Mouse (Mus musculus) liver, embryonic 12.5 days (tissue): ENCODE results near the gene Cd7. TPM values are rescaled to one million over a fixed set of nuclear protein-coding genes. Genes with fewer than 3 reads are reported as not detected.
"Not testable (repeated sequence)": the region's sequence is repeated elsewhere in the genome, so short reads cannot be mapped to it uniquely, and the experiment has no call there.

ENCODE experiments used
- ATAC-seq: fragments of 200-750 bp; cut with Nextera tagmentation; 2 replicates; pipeline ENCODE4 v1.8.0; 2017; ENCODE audit warnings: moderate number of reproducible peaks, mild to moderate bottlenecking, moderate library complexity
- H3K27ac ChIP-seq: fragments of 300-500 bp; sonication (generic); 2 replicates; pipeline ENCODE4 v1.5.1; 2016; ENCODE audit warnings: mild to moderate bottlenecking
- H3K27me3 ChIP-seq: fragments of 300-500 bp; sonication (generic); replicated peaks from 2 replicates; pipeline ENCODE4 v1.6.1; 2016; ENCODE audit warnings: mild to moderate bottlenecking, moderate library complexity
- H3K36me3 ChIP-seq: fragments of 300-500 bp; sonication (generic); 2 replicates; pipeline ENCODE4 v1.6.1; 2016; ENCODE audit warnings: mild to moderate bottlenecking, moderate library complexity
- H3K4me1 ChIP-seq: fragments of 300-500 bp; sonication (generic); 2 replicates; pipeline ENCODE4 v1.6.1; 2016
- H3K4me2 ChIP-seq: fragments of 300-500 bp; sonication (generic); 2 replicates; pipeline ENCODE4 v1.6.1; 2016; ENCODE audit warnings: mild to moderate bottlenecking, moderate library complexity
- H3K4me3 ChIP-seq: fragments of 300-500 bp; sonication (generic); 2 replicates; pipeline ENCODE4 v1.5.1; 2016; ENCODE audit warnings: mild to moderate bottlenecking, moderate library complexity
- H3K9ac ChIP-seq: fragments of 300-500 bp; sonication (generic); 2 replicates; pipeline ENCODE4 v1.6.1; 2016; ENCODE audit warnings: mild to moderate bottlenecking, moderate library complexity
- H3K9me3 ChIP-seq: fragments of 300-500 bp; sonication (generic); replicated peaks from 2 replicates; pipeline ENCODE4 v1.6.1; 2016; ENCODE audit warnings: mild to moderate bottlenecking, moderate library complexity
- WGBS: fragments of 180-500 bp; shearing (Covaris S2); methylation state at CpG from one replicate; pipeline ENCODE4 v1.1.7; 2016; ENCODE audit not compliant: insufficient replicate concordance; 5-methylcytosine and 5-hydroxymethylcytosine counted together
- polyA plus RNA-seq: library from polyadenylated mRNA; unstranded; fragments of >200 nt; fragmentation: Nextera tagmentation; extraction: Ambion mirVana; gene quantifications from 2 replicates; pipeline ENCODE4 v1.2.1, GENCODE M21; 2016

Cd7 gene
- polyA plus RNA-seq, 1 experiment from 2014 or later = 0.33 TPM

DNA sequence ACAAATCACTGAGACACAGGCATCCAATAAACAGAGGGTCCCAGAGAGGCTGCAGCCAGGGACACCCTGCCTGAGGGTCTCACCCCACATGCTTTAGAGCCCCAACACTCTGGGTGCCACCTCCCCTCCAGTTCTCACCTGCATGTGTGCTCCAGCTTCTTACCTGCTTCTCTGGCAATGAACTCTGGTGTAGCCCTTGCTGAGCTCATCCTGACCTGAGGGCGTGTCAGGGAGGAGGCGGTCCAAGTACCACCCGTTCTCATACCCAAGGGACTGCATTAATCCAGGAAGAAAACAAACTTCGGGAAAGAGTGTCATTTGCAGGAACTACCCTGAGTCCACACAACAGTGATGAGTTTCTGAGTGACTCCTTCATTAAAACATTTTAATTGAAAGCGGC is 24.2 kb upstream of the Cd7 start, which contains the start of gene Sectm1b:
Gene Sectm1b (minus strand): TSS at position 191 of the 400 bp plus-strand sequence.
- Histone ChIP-seq H3K27ac (no peak within 1 kb of the TSS), H3K36me3 (no peaks in the 10 kb centered on the region), H3K4me3 (no peak within 1 kb of the TSS), H3K27me3 (peaks cover 10% of the 10 kb centered on the region), H3K4me1 (no peaks in the 10 kb centered on the region), H3K4me2 (no peak within 1 kb of the TSS), H3K9ac (no peak within 1 kb of the TSS), H3K9me3 (no peaks in the 10 kb centered on the region)
- no peak for ATAC-seq
- whole genome bisulfite sequencing = 57% methylated on average over 5 of the region's 5 CpGs

DNA sequence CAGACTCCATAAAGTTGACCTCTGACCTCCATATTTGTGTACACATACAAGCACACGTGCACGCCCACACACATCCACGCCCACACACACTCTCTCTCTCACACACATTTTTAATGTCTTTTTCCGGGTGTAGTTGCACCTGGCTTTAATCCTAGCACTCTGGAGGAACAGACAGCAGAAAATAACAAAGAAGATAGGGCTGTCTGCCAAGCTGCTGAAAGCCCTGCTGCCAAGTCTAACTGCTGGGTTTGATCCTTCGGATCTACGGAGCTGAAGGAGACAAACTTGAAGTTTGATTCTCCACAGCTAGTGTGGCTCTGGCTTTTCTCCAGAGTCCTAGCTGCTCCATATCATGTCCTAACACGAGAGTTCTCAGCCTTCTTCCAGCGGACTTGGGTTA is 22.4 kb upstream of the Cd7 start:
- H3K9me3 ChIP-seq = no peaks in the 10 kb centered on the region
- H3K4me2 ChIP-seq = no peak overlapping the region
- H3K4me1 ChIP-seq = 0 out of 2 replicates have a peak, but pooled peaks cover 8% of the 10 kb centered on the region
- no peak overlapping the region for H3K27ac ChIP-seq
- H3K27me3 ChIP-seq = peaks cover 10% of the 10 kb centered on the region
- no peaks in the 10 kb centered on the region for H3K36me3 ChIP-seq
- H3K4me3 ChIP-seq = no peak overlapping the region
- no peak for ATAC-seq
- no peak overlapping the region for H3K9ac ChIP-seq
- 60% methylated on average over 8 of the region's 8 CpGs for WGBS

DNA sequence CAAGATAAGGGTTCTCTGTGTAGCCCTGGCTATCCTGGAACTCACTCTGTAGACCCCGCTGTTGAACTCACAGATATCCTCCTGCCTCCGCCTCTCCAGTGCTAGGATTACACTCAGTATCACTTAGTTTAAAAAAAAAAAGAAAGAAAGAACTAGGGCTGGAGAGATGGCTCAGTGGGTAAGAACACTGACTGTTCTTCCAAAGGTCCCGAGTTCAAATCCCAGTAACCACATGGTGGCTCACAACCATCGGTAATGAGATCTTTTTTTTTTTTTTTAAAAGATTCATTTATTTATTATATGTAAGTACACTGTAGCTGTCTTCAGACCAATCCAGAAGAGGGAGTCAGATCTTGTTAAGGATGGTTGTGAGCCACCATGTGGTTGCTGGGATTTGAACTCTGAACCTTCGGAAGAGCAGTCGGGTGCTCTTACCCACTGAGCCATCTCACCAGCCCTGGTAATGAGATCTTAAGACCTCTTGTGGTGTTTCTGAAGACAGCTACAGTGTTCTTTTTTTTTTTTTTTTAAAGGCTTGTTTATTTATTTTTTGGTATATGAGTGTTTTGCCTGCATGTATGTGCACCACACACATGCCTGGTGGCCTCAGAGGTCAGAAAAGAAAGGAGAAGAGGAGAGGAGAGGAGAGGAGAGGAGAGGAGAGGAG is 21.3 kb upstream of the Cd7 start:
- H3K9me3 ChIP-seq, H3K9ac ChIP-seq, H3K4me3 ChIP-seq, H3K4me2 ChIP-seq, ATAC-seq, H3K36me3 ChIP-seq, H3K27ac ChIP-seq: not testable (repeated sequence)
- 79% methylated on average over 6 of the region's 6 CpGs for WGBS
- Histone ChIP-seq H3K4me1 (peaks cover 12% of the 10 kb centered on the region), H3K27me3 (peaks cover 13% of the 10 kb centered on the region)

DNA sequence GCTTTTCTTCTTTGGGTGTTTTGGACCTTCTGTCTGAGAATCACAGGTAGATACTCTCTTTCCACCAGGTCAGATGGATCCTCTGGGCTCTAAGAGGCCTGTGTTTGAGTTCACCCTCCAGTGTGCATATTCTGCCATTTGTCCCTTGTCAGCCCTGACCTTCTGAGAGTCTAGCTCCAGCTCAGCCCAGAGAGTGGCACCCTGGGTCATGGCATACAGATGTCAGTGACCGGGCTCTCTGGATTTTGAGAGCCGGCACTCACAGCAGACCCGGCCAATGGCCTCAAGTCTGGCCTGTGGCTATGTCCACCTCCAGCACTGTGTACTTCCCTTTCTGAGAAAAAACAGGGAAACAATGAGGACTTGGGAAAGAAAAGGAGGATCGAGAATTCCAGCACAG is 20.3 kb upstream of the Cd7 start:
- Histone ChIP-seq H3K9me3 (no peaks in the 10 kb centered on the region), H3K9ac (no peak overlapping the region), H3K27ac (no peak overlapping the region), H3K4me3 (no peak overlapping the region), H3K4me2 (no peak overlapping the region), H3K4me1 (peaks cover 12% of the 10 kb centered on the region), H3K27me3 (peaks cover 18% of the 10 kb centered on the region), H3K36me3 (no peaks in the 10 kb centered on the region)
- 74% methylated on average over 4 of the region's 4 CpGs for WGBS
- no peak for ATAC-seq

DNA sequence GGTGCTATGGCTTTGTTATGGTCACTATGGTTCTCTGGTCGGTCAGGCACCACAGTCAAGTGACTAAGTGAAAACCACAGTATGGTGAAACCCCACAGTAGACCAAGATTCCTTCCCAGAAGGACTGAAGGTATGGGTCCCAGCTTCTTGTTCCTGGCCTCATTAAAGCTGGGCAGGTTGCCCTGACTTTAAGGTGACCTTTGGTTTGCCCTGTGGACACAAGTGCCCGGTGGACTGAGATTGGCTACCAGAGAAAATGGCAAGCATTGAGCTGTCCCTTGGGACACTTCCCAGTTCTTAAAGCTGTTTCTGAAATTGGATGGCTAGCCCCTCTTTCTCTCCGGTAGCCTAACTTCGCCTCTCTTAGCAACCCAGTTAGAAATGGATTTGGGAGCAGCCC is 19.7 kb upstream of the Cd7 start:
- ATAC-seq = no peak
- H3K9ac ChIP-seq = no peak overlapping the region
- H3K27ac ChIP-seq = no peak overlapping the region
- H3K36me3 ChIP-seq = no peaks in the 10 kb centered on the region
- peaks cover 12% of the 10 kb centered on the region for H3K4me1 ChIP-seq
- no peak overlapping the region for H3K4me2 ChIP-seq
- no peak overlapping the region for H3K4me3 ChIP-seq
- peaks cover 22% of the 10 kb centered on the region for H3K27me3 ChIP-seq
- no peaks in the 10 kb centered on the region for H3K9me3 ChIP-seq
- 75% methylated on average over 4 of the region's 4 CpGs for WGBS

DNA sequence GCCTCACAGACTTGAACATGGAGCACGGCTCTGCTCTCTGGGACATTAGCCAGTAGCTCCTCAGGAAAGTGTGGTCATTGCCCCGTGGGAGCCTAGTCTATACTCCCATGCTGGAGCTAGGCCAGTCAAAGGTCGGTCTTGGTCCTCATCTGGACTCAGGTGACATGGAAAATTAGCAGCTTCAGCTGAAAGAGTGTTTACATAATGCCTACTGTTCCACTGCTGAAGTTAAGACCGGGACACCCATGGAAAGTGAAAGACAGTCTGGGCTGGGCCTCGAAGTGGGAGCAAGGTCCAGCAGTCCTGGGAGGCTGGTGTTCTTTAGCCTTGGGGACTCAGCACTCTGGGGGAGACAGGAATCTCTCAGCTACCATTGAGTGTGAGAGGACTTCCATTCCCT is 18.9 kb upstream of the Cd7 start:
- Histone ChIP-seq H3K4me1 (peaks cover 12% of the 10 kb centered on the region), H3K9ac (no peak overlapping the region), H3K27me3 (peaks cover 15% of the 10 kb centered on the region; the same call in 1 of the 2 replicates), H3K9me3 (no peaks in the 10 kb centered on the region), H3K36me3 (no peaks in the 10 kb centered on the region), H3K4me3 (no peak overlapping the region), H3K27ac (no peak overlapping the region), H3K4me2 (no peak overlapping the region)
- no peak for ATAC-seq
- 59% methylated on average over 5 of the region's 5 CpGs for WGBS

DNA sequence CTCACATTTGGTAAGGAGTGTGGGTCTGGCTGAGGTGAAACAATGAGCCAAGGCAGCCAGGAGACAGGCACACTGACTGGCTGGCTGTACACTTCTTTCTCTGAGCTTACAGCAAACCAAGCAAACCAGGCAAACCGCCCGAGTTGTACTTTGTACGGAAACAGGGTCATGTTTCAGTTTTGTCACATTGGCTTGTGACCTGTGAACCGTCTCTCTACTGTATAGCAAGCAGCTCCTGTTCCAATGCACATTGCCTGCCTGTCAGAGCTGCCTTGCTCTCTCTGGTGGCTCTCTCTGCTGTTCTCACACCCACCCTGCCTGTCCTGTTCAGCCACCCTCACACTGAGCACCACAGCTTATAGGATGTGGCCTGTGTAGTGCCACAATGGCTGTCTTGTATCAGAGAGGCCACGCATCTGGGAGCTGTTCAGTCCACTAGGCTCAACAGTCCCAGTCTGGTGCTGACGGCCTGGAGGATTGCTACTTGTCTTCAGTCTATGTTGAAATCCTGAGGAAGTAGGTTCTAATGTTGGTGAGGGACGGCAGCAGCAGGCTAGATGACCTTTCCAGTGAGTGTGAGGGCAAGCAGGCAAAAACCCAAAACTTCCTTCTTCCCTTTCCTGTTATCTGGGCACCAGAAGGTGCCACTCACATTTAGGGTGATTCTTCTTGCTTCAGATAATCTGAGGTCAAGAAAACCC is 17.5 kb upstream of the Cd7 start:
- H3K4me1 ChIP-seq = peaks cover 12% of the 10 kb centered on the region
- no peaks in the 10 kb centered on the region for H3K9me3 ChIP-seq
- no peak overlapping the region for H3K4me2 ChIP-seq
- no peak overlapping the region for H3K9ac ChIP-seq
- ATAC-seq = peak; percentile 66
- peak overlapping the region; percentile 69 for H3K27ac ChIP-seq
- WGBS = 47% methylated on average over 7 of the region's 7 CpGs
- H3K27me3 ChIP-seq = 0 out of 2 replicates have a peak, but pooled peaks cover 12% of the 10 kb centered on the region
- no peaks in the 10 kb centered on the region for H3K36me3 ChIP-seq
- H3K4me3 ChIP-seq = no peak overlapping the region

DNA sequence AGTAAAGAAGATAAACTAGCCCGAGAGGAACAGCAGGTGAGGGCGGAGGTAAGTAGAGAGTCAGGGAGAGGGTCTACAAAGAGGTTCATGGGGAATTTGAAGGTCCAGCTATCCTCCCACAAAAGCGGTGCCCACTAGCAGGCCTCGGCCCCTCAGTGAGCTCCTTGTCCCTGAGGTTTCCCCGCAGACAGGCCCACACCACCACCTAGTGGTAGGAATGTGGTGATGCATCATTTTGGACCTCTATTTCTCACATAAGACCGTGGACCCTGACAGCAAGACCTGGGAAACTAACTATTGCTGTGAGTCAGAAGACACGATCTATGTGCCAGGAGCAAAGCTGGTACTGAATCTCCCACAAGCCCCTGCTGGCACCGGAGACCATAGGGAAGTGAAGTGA is 14.3 kb upstream of the Cd7 start:
- Histone ChIP-seq H3K9me3 (no peaks in the 10 kb centered on the region), H3K9ac (no peak overlapping the region), H3K4me3 (no peak overlapping the region), H3K4me1 (peaks cover 12% of the 10 kb centered on the region), H3K27ac (no peak overlapping the region), H3K27me3 (peaks cover 18% of the 10 kb centered on the region; the same call in 1 of the 2 replicates), H3K36me3 (no peaks in the 10 kb centered on the region), H3K4me2 (no peak overlapping the region)
- no peak for ATAC-seq
- WGBS = 9% methylated on average over 8 of the region's 8 CpGs

DNA sequence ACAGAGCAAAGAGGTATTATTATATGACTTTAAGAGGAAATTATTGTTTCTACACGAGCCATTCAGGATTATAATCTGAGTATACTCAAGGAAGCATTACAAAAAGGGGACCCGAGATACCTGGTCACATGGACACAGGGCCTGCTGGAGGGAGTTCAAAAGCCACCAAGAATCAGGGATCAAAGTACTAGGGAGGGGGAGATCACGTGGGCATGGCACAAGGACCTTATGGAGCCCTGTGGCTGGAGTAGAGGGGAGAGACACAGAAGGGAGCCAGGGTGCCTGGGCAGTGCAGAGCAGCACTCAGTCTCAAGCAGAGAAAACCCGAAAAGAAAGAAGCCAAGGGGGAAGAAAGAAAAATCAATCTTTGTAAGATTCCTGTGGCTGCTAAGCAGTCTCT is 13.2 kb upstream of the Cd7 start:
- Histone ChIP-seq H3K4me2 (no peak overlapping the region), H3K9ac (no peak overlapping the region), H3K27ac (no peak overlapping the region), H3K9me3 (no peaks in the 10 kb centered on the region), H3K4me3 (no peak overlapping the region), H3K4me1 (peaks cover 11% of the 10 kb centered on the region), H3K27me3 (peaks cover 18% of the 10 kb centered on the region; the same call in 1 of the 2 replicates), H3K36me3 (no peaks in the 10 kb centered on the region)
- no peak for ATAC-seq
- WGBS = 45% methylated on average over 4 of the region's 4 CpGs

DNA sequence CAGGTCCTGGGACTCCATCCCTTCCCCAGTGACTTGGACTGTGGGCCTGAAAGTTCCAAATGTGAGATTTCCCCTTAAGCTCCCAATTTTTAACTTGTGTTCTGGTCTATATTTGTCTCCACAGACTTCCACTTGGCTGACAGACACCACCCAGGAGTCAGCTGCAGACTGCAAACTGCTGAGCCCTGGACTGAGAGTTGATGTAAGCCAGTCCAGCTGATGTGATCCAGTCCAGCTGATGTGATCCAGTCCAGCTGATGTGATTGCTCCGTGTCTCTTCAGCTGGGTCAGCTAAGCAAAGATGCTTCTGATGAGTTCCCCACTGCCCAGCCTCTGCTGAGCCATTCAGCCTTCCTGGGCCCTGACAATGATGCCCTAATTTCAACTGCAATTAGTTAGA is 12.6 kb upstream of the Cd7 start:
- WGBS = 41% methylated on average over 1 of the region's 1 CpGs
- ATAC-seq = no peak
- peaks cover 22% of the 10 kb centered on the region for H3K27me3 ChIP-seq
- H3K36me3 ChIP-seq = no peaks in the 10 kb centered on the region
- H3K4me1 ChIP-seq = peaks cover 5% of the 10 kb centered on the region
- H3K27ac ChIP-seq = no peak overlapping the region
- H3K4me3 ChIP-seq = no peak overlapping the region
- H3K9me3 ChIP-seq = no peaks in the 10 kb centered on the region
- H3K4me2 ChIP-seq = no peak overlapping the region
- no peak overlapping the region for H3K9ac ChIP-seq

DNA sequence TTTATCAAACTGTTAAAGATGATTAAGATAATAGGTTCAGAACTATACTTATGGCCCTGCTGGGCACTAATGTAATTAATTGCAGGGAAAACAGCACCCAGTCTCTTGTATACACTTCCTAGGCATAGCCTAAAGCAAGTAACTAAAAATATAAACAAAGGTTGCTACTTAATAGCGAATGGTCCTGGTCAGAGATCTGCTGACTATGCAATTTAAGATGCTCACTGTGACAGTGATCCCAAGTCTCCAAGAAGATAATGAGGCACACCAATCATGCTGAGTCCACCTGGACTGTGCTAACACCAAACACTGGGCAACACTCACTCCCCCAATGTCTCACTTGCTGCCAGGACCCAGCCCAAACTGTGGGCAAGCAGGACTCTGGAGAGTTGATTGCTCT is 10.6 kb upstream of the Cd7 start:
- H3K27me3 ChIP-seq = peaks cover 26% of the 10 kb centered on the region
- no peaks in the 10 kb centered on the region for H3K36me3 ChIP-seq
- no peaks in the 10 kb centered on the region for H3K4me1 ChIP-seq
- no peak overlapping the region for H3K27ac ChIP-seq
- H3K9ac ChIP-seq = no peak overlapping the region
- H3K4me2 ChIP-seq = no peak overlapping the region
- no peak for ATAC-seq
- no peaks in the 10 kb centered on the region for H3K9me3 ChIP-seq
- H3K4me3 ChIP-seq = no peak overlapping the region
- 50% methylated on average over 1 of the region's 1 CpGs for WGBS

DNA sequence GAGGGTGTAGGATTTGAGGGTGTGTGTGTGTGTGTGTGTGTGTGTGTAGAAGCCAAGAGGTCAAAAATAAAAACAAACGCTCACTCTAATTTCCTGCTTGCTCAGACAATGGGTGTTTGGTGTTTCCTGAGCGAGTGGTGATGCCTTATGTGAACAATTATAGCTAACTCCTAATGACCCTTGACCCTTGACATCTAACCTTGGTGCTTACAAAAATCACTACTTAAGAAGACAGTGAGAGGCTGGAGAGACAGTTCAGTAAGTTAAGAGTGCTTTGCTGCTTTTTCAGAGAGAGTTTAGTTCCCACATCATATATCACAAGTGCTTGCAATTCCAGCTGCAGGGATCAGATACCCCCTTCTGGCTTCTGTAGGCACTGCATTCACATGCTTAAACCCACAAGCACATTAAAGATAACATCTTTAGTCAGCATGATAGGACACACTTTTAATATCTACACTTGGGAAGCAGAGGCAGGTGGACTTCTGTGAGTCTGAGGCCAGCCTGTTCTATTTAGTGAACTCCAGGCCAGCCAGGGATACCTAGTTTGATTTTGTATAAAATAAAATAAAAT is 8.7 kb upstream of the Cd7 start:
- H3K4me3 ChIP-seq = no peak overlapping the region

More for the DNA sequence above, 8.7 kb upstream of the Cd7 start:
- Histone ChIP-seq H3K27me3 (peaks cover 27% of the 10 kb centered on the region), H3K27ac (no peak overlapping the region), H3K4me2 (no peak overlapping the region), H3K9me3 (no peaks in the 10 kb centered on the region), H3K4me1 (no peaks in the 10 kb centered on the region), H3K36me3 (no peaks in the 10 kb centered on the region), H3K9ac (no peak overlapping the region)
- WGBS = 43% methylated on average over 2 of the region's 2 CpGs
- ATAC-seq = no peak
